Mouse (Mus musculus) heart, postnatal 0 days (tissue): ENCODE data around the gene Ggt7.
"Not testable (repeated sequence)": the region's sequence is repeated elsewhere in the genome, so short reads cannot be mapped to it uniquely, and the experiment has no call there.

ENCODE experiments used
- CTCF ChIP-seq: IDR thresholded peaks from 2 replicates; pipeline ENCODE4 v1.5.1; 2016; ENCODE audit warnings: antibody characterized with exemption, control low read depth, low read depth
- EP300 ChIP-seq: IDR thresholded peaks from 2 replicates; pipeline ENCODE4 v1.6.1; 2016; ENCODE audit warnings: antibody characterized with exemption, low read depth

- TF ChIP-seq EP300, CTCF: not testable (repeated sequence)
Observed at GRCm38 (mm10) chr2:155447906-155448305, 70.1 kb downstream of the Ggt7 start.
